Mouse (Mus musculus) yolk sac, embryonic 10.5 days (tissue): Measurements from ENCODE around the gene Rhod.

ENCODE experiments used
- DNase-seq: peaks from one replicate; pipeline ENCODE4 v3.0.0-alpha.2; 2017; ENCODE audit warnings: low spot score

The Rhod gene

DNA sequence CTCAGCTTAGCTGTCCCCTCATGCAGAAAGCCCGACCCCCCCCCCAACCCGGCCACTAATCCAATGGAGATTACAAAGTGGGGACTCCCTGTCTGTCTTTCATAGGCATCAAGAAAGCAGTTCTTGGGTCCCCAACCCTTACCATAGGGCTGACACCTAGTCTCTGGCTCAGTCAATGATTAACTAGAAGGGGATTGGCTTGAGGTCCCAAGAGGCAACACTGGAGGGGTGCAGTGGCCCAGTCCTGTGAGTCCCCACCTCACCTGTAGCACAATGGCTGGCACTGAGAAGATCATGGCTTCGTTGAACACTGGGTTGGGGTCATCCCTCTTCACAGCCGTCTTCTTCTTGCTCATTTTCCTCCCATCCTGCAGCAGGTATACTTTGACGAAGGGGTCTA is 11.4 kb upstream of the Rhod start:
- no peak for DNase-seq

DNA sequence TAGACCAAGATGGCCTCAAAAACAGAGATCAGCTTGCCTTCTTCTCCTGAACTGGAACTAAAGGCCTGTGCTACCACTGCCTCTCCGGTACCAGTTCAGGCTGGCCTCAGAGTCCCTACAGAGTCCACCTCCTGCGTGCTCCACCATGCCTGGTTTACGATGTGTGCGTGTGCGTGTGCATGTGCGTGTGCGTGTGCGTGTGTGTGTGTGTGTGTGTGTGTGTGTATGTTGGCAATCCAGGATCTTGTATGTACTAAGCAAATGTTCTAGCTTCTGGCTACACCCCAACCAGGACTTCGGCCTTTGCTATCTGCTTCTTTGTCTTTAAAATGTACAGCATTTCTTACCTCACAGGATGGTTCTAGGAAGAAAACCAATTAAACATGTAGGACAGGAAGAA is 10.0 kb upstream of the Rhod start:
- no peak for DNase-seq

DNA sequence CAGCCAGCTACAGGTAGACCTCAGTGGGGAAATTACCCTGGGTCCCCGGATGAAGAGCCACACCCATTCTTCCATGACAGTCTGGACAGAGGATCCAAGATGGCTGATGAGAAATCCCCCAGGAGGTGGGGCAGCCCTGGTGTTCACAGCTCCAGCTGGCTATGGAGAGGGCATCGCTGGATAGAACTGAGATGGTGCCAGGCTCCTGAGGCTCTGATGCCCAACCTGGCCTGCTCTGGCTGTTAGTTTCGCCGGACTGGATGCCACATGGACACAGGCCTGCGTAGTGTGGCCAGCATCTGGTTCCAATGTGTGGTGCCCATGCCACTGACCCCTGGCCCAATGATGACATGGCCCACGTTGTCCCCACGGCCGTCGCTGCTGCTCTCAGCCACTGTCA is 8.2 kb upstream of the Rhod start:
- DNase-seq = no peak

DNA sequence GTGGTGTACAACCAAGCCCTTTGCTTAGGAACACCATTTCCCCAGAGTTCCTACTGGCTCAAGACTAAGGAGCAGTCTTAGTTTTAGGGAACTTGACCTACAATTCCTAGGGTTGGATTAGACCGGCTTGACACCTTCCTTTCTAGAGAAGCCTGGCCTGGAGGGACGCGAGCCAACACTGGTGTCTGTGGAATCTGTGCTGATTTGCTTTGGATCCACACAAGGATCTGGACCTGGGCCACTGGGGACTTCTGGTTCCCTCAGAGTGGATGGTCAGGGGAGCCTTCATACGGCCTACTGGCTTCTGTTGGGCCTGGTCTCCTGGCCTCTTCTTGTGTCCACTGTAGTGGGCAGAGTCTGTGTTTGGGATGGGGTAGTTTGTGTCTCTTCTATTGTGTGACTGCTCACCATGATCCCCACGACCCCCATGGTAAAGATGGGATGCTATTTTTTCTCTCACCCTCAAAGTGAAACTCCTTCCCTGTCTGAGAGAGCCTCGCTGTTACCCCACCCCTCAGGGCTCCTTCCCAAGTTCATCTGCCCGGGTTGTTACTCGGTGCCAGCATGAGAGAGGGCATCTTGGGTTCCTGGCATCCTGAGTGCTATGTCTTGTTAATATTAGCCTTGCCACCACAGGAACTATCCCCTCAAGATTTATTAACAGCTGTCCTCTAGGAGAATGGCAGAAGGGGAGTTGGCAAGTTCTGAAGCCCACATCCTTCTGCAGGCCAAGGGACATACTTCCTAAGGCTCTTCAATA is 7.6 kb upstream of the Rhod start:
- DNase-seq = no peak

DNA sequence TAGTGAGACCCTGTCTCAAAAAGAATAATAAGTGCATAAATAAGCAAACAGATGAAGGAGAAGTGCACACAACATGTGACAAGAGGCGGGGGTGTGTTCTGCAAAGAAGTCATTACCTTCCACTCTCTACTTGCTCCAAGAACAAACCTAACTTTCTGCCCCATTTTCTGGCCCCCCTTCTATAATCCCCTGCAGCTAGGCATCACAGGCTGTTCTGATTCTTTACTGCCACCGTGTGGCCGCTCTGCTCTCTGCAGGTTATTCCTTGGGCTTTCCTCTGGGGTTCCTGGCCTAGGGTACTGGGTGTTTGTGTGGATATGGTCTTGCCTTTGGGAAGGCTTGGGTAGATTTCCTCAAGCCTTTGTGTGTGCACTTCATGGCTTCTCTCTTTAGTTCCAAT is 3.2 kb upstream of the Rhod start:
- peak; percentile 48 for DNase-seq

DNA sequence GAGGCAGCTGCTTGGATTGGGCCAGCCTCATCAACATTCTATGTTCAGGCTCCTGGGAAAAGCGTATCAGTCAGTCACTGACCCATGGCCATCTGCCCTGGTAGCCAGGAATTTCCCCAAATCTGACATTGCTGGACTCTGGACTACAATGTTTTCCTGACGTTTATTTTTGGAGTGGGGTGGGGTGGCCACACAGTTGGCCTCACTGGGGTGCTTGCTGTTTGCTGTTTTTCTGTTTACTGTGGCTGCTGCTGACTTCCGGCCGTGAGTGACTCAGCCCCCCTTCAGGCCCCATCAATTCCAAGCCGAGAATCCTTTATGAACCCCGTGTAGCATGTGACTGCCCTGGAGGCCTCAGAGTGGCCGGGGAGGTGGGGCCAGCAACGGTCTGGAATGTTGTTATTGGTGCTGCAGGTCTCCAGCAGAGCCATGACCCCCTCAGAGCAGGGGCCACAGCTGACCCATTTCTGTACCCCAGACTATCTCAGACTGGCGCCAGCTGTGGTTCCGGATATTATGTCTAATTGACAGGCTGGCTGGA is 2.5 kb upstream of the Rhod start:
- DNase-seq = peak; percentile 58

DNA sequence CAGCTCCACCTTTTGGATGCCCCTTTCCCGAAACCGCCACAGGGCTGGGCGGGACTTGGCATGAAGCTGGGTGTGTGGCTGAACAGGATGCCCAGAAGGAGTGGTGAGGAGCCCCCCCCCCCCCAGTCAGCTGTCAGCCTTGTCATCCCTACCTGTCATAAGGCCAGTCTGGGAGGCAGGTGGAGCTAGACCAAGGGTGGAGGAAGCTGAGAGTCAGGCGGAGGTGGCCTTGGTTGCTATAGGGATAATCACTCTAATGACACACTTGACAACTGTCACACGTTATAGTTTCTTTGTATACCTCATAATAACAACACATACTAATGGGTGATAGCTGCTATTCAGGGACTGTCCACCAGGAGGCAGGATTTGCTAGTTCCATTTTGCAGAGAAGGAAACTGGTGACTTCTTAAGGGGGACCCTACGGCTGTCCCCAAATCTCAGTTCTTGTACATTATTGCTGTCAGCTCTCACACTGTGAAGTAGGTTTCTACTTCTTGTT is 1.9 kb upstream of the Rhod start:
- peak; percentile 44 for DNase-seq

DNA sequence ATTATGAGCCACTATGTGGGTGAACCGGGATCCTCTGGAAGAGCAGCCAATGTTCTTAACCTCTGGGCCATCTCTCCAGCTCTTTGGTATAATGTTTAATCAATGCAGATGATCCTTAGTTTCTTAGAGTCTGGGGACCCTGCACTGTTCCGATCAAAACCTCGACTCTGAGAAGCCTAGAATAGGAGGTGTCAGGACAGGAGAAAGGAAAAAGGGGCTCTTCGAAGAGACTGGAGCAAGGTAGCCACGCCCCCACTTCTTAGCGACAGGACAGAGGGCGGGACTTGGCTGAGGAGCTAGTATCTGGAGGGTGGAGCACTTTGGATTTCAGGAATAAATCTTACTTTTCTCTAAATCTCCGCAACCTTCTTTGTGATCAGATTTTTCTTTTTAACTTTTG is 990 bp upstream of the Rhod start:
- DNase-seq = peak; percentile 50

DNA sequence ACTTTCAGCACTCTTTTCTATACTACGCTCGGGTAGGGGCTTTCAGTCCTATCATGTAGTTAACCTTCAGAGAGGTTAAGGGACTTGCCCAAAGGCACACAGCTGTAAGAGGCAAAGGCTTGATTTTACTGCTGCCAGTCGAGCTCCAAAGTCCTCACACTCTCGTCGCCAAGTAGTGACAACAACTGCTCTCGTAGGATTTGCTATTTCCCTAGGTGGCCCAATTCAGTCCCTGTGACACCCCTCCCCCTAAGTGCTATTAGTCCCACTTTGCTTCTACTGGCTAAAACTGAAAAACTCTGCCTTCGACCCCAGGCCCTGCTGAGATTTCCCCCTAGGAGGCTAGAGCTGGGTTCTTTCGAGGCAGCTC is 456 bp downstream of the Rhod start:
- peak; percentile 22 for DNase-seq

DNA sequence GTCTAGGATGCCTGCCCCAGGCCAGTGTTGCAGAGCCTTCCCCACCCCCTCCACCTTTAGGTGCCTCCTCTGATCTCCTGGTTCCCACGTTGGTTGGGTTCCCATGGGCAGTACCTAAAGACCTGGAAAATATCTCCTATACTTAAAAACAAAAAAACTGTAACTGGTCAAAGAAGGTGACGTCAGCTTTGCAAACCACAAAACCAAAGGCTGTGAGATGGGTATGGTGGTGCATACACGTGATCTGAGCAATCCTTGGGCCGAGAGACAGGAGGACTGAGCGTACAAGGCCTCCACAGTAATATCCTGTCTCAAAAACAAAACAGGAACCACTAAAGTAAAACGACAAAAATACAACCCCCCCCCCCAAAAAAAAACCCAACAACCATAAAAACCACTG is 1.3 kb downstream of the Rhod start:
- DNase-seq = no peak

DNA sequence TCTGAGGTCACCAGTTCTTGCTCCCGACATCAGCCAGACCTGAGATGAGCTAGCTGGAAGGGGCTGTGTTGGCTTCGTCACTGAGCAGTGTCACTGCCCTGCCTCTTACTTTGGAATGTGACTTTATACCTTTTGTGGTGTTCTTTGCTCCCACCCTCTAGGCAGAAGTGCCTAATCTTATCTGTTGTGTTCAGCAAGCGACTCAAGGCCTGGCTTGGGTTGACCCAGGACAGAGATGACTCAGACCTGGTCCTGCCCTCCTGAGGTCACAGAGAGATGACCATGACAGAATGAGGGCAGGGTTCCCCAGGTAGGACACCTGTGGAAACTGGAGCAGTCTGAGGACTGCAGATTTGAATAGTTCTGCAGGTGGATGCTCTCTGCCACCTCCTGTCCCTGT is 3.0 kb downstream of the Rhod start:
- DNase-seq = peak; percentile 66

DNA sequence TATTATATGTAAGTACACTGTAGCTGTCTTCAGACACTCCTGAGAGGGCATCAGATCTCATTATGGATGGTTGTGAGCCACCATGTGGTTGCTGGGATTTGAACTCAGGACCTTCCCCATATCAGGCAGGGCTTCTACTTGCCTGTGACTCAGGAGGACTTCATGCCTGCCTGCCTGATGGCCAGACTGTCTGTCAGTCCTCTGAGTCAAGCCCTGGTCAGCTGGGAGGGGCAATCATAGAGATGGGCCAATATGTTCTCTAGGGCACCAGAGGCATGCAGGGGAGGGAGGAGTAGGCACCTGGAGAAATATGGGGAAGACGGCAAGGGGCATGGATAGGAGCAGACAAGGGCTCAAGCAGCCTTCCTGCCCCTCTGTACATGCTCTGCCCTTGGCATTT is 4.2 kb downstream of the Rhod start:
- DNase-seq = no peak

DNA sequence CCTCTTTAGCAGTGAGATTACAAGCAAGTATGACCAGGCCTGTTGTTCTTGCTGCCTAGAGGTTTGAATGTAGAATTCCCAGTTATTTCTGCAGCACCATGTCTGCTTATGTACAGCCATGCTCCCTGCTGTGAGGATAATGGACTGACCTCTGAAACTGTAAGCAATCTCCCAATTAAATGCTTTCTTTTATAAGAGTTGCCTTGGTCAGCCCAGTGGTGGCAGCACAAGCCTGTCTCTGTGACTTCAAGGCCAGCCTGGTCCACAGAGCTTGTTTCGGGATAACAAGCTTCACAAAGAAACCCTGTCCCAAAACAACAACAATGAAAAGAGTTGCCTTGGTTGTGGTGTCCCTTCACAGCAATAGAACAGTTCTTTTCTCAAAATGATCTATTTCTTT is 5.5 kb downstream of the Rhod start:
- DNase-seq = no peak

DNA sequence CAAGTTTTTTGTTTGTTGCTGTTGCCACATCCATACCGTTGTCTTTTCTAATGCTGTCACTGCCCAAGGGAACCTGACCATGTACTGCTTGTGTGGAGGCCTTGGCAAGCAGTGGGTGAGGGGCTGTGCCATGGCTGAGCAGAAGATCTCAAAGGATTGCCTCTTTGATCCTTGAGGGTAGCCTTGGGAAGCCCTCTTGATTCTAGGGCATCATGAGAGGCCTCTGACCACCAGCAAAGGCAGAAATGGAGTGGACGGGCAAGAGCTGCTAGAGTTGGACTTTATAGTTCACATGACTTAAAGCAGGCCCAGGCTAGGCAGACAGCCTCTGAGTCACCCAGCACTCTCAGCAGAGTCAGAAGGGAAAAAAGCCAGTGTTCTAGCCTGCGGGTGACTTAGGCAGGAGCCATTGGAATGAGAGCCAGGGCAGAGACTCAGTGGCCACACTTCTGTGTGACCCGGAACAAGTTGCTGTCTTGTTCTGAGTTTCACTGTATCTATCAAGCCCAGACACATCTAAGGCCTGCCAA is 9.1 kb downstream of the Rhod start:
- DNase-seq = no peak

DNA sequence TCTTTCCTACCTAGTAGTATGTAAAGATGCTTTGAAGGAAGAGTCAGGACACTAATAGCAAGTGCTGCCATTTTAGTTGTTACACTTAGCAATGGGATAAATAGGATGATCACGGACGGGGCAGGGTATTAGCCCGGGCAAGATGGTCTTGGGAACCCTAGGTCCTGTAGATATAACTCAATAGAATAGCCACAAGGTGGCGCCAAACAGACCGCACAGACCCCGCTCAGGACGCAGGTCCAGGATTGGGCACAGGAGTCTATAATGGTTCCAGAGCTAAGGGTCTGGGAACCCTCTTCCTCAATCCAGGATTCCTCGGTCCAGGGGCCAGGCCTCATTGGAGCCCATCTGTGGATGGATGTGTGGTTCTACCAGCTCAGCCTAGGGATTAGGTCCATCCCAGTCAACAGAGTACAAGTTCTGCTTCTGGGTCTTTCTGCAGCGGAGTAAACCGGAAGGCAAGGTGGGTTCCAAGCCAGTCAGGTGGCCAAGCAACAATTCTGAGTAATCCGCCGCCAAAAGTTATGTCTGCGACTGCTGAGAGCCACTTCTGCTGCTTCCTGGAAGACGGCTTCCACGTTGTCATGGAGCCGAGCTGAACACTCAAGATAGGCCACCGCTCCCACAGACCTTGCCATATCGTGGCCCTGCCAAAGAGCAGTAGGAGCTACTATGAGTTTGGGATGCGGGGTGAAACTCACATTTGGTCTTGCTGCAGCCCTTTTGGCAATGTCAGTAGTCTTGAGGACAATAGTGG is 13.4 kb downstream of the Rhod start:
- no peak for DNase-seq

DNA sequence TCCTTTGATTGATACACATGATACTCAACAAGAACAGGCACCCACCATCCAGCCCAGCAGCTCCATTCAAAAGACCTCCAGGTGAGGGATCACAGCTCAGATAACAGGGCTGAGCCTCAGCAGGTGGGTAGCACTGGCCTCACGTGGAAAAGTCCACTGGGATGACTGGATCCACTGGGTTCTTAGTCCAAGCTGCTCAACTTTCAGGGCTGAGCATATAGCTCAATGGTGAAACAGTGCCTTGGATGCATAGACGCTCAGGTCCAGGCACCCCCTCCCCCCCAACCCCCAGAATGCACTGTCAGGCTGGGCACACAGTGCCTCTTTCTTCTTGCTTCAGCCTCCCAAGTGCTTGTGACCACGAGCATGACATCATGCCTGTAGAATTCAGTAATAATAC is 16.2 kb downstream of the Rhod start:
- DNase-seq = no peak

DNA sequence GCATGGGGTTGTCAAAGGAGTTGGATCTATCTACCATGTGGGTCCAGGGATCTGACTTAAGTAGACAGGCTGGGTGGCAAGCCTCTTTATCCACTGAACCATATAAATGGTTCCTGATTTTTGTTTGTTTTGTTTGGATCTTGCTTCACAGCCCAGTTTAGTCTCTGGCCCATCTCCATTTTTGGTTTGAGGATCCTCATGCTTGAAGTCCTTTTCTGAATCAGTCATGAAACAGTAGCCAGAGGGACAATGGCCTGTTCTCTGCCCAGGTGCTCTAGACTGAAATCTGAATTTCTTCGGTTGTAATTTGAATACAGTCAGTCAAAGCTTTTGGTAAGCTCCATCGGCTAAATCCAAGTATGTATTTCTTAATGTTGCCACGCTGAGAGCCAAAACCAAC is 16.7 kb downstream of the Rhod start:
- DNase-seq = no peak

DNA sequence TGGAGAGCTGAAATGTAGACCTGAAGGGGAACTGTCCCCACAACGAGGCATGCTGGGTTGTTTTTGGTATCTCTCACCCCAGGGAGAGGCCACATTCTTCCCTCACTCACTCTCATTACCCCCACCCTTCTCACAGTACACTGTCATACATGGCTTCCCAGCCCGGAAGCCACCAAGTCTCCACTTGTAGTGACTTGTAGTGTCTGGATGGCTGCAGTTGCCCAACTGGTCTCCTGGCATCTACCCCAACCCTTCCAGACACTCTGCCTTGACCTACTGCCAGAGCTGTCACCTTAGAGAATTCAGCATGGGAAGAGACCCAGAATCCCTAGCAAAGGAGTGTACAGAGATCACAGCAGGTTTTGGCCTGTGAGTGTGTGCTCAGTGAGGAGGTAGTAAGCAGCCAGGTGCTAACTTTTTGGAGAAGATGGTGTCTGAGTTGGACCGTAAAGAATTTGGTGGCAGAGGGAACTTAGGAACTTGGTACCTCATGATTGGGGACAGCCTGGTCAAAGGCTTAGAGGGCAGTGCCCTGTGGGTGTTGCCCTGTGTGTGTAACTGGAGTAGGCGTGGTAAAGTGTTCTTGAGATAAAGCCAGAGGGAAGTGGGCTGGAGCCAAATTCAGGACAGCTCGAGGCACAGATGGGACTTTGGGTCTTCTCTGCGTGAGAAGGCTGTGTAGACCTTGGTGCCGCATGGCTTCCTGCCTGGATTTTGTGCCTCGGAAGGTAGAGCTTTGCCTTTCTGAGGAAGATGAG is 18.9 kb downstream of the Rhod start:
- DNase-seq = no peak

DNA sequence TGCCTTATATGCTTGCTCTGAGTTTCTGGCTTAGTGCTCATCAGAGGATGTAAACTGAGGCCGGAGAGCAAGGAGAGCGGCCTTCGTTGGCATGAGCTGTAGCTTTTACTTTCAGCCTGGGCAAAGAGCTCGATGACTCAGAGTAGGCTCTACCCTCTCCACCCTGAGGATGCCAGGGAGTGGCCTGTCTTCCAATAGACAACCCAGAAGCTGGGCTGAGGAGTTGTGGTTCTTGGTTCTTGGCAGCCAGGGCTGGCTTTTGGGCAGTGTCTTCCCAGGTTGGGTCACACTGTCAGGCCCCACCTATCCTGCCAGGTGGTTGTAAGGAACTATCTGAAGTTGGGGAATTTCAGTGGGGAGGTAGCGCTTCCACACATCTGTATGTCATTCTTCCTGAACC is 19.5 kb downstream of the Rhod start:
- DNase-seq = no peak

DNA sequence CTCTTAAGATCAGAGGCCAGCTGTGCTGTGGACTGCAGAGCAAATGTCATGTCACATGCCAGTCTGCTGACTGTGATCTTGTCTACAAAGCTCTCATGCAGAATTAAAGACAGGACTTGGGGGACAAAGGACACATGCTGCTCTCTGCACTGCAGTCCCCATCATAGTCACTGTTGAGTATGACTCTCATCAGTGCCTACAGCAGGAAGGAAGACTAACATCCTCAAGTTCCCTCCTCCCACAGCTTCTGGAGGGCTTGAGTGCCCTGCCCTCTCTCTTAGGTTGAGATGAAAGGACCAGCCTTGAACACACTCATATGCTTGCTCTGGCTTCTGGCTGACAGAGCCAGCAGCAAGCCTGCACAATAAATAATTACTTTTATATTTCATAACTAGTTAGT is 21.5 kb downstream of the Rhod start:
- DNase-seq = no peak

DNA sequence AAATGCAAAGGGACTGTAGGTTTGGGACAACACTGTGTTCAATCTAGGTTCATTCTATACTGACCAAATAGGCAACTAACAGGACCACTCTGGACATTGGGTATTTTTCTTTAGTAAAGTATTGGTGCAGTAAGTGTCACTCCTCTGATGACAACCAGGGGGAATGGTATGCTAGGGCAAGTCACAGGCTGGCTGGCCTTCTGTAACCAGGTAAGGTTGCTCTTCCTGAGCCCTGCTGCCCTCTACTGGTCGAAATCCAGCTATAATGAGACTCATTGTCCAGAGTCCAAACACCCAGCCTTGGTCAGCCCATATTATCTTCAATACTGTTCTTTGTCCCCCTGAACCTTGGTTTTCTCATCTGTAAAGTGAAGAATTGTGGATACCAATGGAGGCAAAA is 22.0 kb downstream of the Rhod start:
- peak; percentile 52 for DNase-seq

DNA sequence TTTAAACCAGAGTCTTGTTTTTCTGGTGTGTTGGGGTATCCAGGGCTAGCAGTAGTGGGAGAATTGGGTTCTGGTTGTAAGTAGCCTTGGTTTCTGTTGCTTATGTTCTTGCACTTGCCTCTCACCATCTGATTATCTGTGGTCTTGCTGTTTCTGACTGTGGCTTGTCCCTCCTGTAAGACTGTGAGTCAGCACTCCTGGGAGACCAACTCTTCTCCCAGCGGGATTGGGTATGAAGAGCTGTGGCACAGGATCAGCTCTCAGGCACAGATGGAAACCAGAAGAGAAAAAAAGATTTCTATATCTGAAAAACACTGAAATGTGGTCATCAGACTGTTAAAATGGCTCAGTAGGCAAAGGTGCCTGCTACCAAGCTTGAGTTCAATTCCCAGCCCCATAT is 24.6 kb downstream of the Rhod start:
- no peak for DNase-seq
